Mouse (Mus musculus) CH12.LX (cell line): ENCODE results near the gene Zfp239. TPM values are rescaled to one million over a fixed set of nuclear protein-coding genes. Genes with fewer than 3 reads are reported as not detected.
A peak's percentile ranks its signal among the peaks of the same experiment; 100 is the strongest.

Experiments
- DNase-seq: peaks from one replicate; pipeline ENCODE4 v3.0.0-alpha.2; 2013; ENCODE audit errors: extremely low read depth
- H3K27ac ChIP-seq: 2 replicates; pipeline ENCODE4 v1.5.1; 2012; ENCODE audit warnings: low read depth, mild to moderate bottlenecking, control low read depth, moderate library complexity; ENCODE audit not compliant: insufficient read depth
- H3K27me3 ChIP-seq: replicated peaks from 2 replicates; pipeline ENCODE3; 2012; ENCODE audit warnings: inconsistent platforms
- H3K36me3 ChIP-seq, 2 experiments: replicated peaks in 1 of 2; 2 replicates each; pipeline versions ENCODE3 to v1.6.1; 2012; ENCODE audit warnings: inconsistent platforms in 1 of 2, low read length in 1 of 2, mild to moderate bottlenecking in 1 of 2, mixed read lengths in 1 of 2, moderate library complexity in 1 of 2; ENCODE audit not compliant: control insufficient read depth in 1 of 2, insufficient read depth in 1 of 2
- H3K4me1 ChIP-seq, 2 experiments: 2 replicates each; pipeline ENCODE4 v1.6.1; 2012; ENCODE audit warnings: inconsistent platforms in 1 of 2, moderate library complexity in 1 of 2; ENCODE audit not compliant: insufficient read depth in 2 of 2, control insufficient read depth in 1 of 2
- H3K4me2 ChIP-seq: 2 replicates; pipeline ENCODE4 v1.6.1; 2012; ENCODE audit warnings: low read depth, mild to moderate bottlenecking, control low read depth; ENCODE audit not compliant: poor library complexity, insufficient read depth, severe bottlenecking
- H3K4me3 ChIP-seq, 3 experiments: fragments of 150-350 bp in 1 of 3; sonication (generic) in 1 of 3; replicated peaks in 1 of 3; 2 replicates each; pipeline versions ENCODE3 to v1.5.1; 2011 to 2012; ENCODE audit warnings: low read depth in 2 of 3, low read length in 2 of 3, mild to moderate bottlenecking in 2 of 3, moderate library complexity in 2 of 3, control low read depth in 1 of 3, improper control_type of control experiment in 1 of 3, inconsistent platforms in 1 of 3, mixed read lengths in 1 of 3; ENCODE audit not compliant: poor library complexity in 1 of 3
- H3K79me2 ChIP-seq: replicated peaks from 2 replicates; pipeline ENCODE4 v1.6.1; 2012; ENCODE audit warnings: mild to moderate bottlenecking, moderate library complexity; ENCODE audit not compliant: control insufficient read depth, poor library complexity, insufficient read depth, severe bottlenecking; ENCODE audit errors: extremely low read depth
- H3K9ac ChIP-seq: 2 replicates; pipeline ENCODE4 v1.6.1; 2012; ENCODE audit warnings: low read depth, mild to moderate bottlenecking, control low read depth, moderate library complexity; ENCODE audit not compliant: insufficient read depth
- H3K9me3 ChIP-seq: replicated peaks from 2 replicates; pipeline ENCODE3; 2012; ENCODE audit warnings: low read length, inconsistent platforms, mixed read lengths
- BHLHE40 ChIP-seq: IDR thresholded peaks from 2 replicates; pipeline ENCODE4 v1.6.1; 2011; ENCODE audit warnings: mild to moderate bottlenecking, low read depth, low read length, improper control_type of control experiment
- CHD1 ChIP-seq: IDR thresholded peaks from 2 replicates; pipeline ENCODE4 v1.6.1; 2012; ENCODE audit warnings: low read depth, low read length, improper control_type of control experiment, inconsistent platforms
- CHD2 ChIP-seq: IDR thresholded peaks from 2 replicates; pipeline ENCODE4 v1.6.1; 2011; ENCODE audit warnings: low read length, improper control_type of control experiment
- CTCF ChIP-seq, 2 experiments: IDR thresholded peaks in 1 of 2; conservative IDR thresholded peaks in 1 of 2; 2 replicates each; pipeline ENCODE4 v1.5.1; 2011 to 2012; ENCODE audit warnings: low read depth in 2 of 2, low read length in 2 of 2, improper control_type of control experiment in 1 of 2, inconsistent platforms in 1 of 2, mild to moderate bottlenecking in 1 of 2, moderate library complexity in 1 of 2
- EP300 ChIP-seq: IDR thresholded peaks from 2 replicates; pipeline ENCODE4 v1.6.1; 2011; ENCODE audit warnings: low read length, improper control_type of control experiment
- ETS1 ChIP-seq: conservative IDR thresholded peaks from 2 replicates; pipeline ENCODE4 v1.6.1; 2012; ENCODE audit warnings: low read depth, mild to moderate bottlenecking, inconsistent platforms, low read length, improper control_type of control experiment, moderate library complexity
- IRF4 ChIP-seq: IDR thresholded peaks from 2 replicates; pipeline ENCODE4 v1.6.1; 2014; ENCODE audit warnings: low read depth, mild to moderate bottlenecking, inconsistent platforms, low read length, improper control_type of control experiment
- JUN ChIP-seq: IDR thresholded peaks from 2 replicates; pipeline ENCODE4 v1.6.1; 2011; ENCODE audit warnings: low read depth, mild to moderate bottlenecking, low read length, improper control_type of control experiment, moderate library complexity; ENCODE audit not compliant: insufficient read depth
- JUND ChIP-seq: conservative IDR thresholded peaks from 2 replicates; pipeline ENCODE4 v1.6.1; 2011; ENCODE audit warnings: low read depth, low read length, improper control_type of control experiment
- KAT2A ChIP-seq: IDR thresholded peaks from 2 replicates; pipeline ENCODE4 v1.6.1; 2012; ENCODE audit warnings: low read length, improper control_type of control experiment, inconsistent platforms; ENCODE audit not compliant: insufficient replicate concordance
- MAX ChIP-seq: IDR thresholded peaks from 2 replicates; pipeline ENCODE4 v1.6.1; 2011; ENCODE audit warnings: low read length, improper control_type of control experiment
- MAZ ChIP-seq: IDR thresholded peaks from 2 replicates; pipeline ENCODE4 v1.6.1; 2012; ENCODE audit warnings: low read depth, mild to moderate bottlenecking, inconsistent platforms, low read length, improper control_type of control experiment, moderate library complexity
- MEF2A ChIP-seq: IDR thresholded peaks from 2 replicates; pipeline ENCODE4 v1.6.1; 2014; ENCODE audit warnings: low read depth, mild to moderate bottlenecking, inconsistent platforms, low read length, improper control_type of control experiment, borderline replicate concordance
- POLR2AphosphoS2 ChIP-seq: IDR thresholded peaks from 2 replicates; pipeline ENCODE4 v1.6.1; 2011; ENCODE audit warnings: low read depth, low read length, improper control_type of control experiment
- RAD21 ChIP-seq: IDR thresholded peaks from 2 replicates; pipeline ENCODE4 v1.6.1; 2011; ENCODE audit warnings: low read depth, mild to moderate bottlenecking, low read length, improper control_type of control experiment, moderate library complexity
- RCOR1 ChIP-seq: conservative IDR thresholded peaks from 2 replicates; pipeline ENCODE4 v1.6.1; 2012; ENCODE audit warnings: low read depth, mild to moderate bottlenecking, inconsistent platforms, low read length, improper control_type of control experiment
- SMC3 ChIP-seq: IDR thresholded peaks from 2 replicates; pipeline ENCODE4 v1.6.1; 2011; ENCODE audit warnings: low read depth, low read length, improper control_type of control experiment
- TCF12 ChIP-seq: IDR thresholded peaks from 2 replicates; pipeline ENCODE4 v1.6.1; 2014; ENCODE audit warnings: low read depth, mild to moderate bottlenecking, inconsistent platforms, low read length, improper control_type of control experiment
- USF1 ChIP-seq: IDR thresholded peaks from 2 replicates; pipeline ENCODE4 v1.6.1; 2014; ENCODE audit warnings: low read depth, mild to moderate bottlenecking, inconsistent platforms, low read length, improper control_type of control experiment
- ZKSCAN1 ChIP-seq: IDR thresholded peaks from 2 replicates; pipeline ENCODE4 v1.6.1; 2012; ENCODE audit warnings: low read depth, inconsistent platforms, low read length, improper control_type of control experiment, borderline replicate concordance
- ZMIZ1 ChIP-seq: IDR thresholded peaks from 2 replicates; pipeline ENCODE4 v1.6.1; 2012; ENCODE audit warnings: low read depth, mild to moderate bottlenecking, inconsistent platforms, low read length, improper control_type of control experiment
- ZNF384 ChIP-seq: IDR thresholded peaks from 2 replicates; pipeline ENCODE4 v1.6.1; 2012; ENCODE audit warnings: low read depth, low read length, improper control_type of control experiment, inconsistent platforms
- dilution Hi-C: fragments of 300-500 bp; cut with MboI; formaldehyde crosslinking; loops from 2 replicates; pipeline ENCODE4 v1.14.3; 2020; ENCODE audit warnings: low sequenced_read_pairs; ENCODE audit not compliant: extremely low pct_unique_long_range_greater_than_20kb, extremely low pct_ligation_motif_present
- in situ Hi-C: fragments of 300-500 bp; cut with MboI; formaldehyde crosslinking; loops from 3 replicates; pipeline ENCODE4 v1.14.3; 2019; ENCODE audit warnings: low sequenced_read_pairs, low pct_ligation_motif_present, low pct_unique_long_range_greater_than_20kb, mixed read lengths
- polyA plus RNA-seq: library from polyadenylated mRNA; unstranded; fragments of >175 nt; gene quantifications from 2 replicates; pipeline ENCODE4 v1.2.1, GENCODE M21; 2012; ENCODE audit warnings: low read depth; ENCODE audit not compliant: insufficient read length
- total RNA-seq, 2 experiments: library from RNA; depleted of rRNA; stranded (reverse); fragments of 300-350 nt in 1 of 2; fragments of >200 nt in 1 of 2; gene quantifications; 2 replicates each; pipeline ENCODE4 v1.2.3; 2012 to 2014

The Zfp239 gene
- total RNA-seq (2012; rRNA removed) (13.1 and 16.2 TPM in 2 replicates), total RNA-seq (2014; rRNA removed) (19.6 and 20.4 TPM in 2 replicates), polyA plus RNA-seq (15.1 and 16.6 TPM in 2 replicates)

DNA sequence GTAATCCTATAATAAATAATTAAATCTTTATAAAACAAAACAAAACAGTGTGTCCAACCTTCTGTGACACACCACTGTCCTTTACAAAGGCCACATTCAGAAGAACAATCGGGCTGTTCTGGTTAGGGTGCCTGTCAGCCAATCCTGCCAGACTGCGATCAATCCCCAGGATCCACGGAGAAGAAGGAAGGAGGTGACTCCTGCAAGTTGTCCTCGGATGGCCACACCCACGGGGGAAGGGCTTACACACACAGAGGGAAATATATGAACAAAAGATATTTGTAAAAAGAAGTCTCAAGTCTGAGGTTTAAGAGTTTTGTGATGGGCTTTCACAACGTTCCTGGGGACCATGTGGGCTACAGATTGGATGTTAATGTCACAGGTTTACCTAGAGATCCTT is at the start of gene Zfp239:
Zfp239 (plus strand) TSS at position 253 of the 400 bp plus-strand sequence.
- in situ Hi-C loops, result loop anchor here (10.0 kb wide), 1 partner anchor 53 kb away; no protein-coding TSS in a partner anchor
- no peak for DNase-seq
- peak within 1 kb of the TSS; percentile 55 for H3K9ac ChIP-seq
- H3K79me2 ChIP-seq, result 0 out of 2 replicates have a peak, but pooled peaks cover 7% of the 10 kb centered on the region
- H3K4me2 ChIP-seq, result peak within 1 kb of the TSS; percentile 96; the same call in 1 of the 2 replicates
- no peaks in the 10 kb centered on the region for H3K27me3 ChIP-seq
- dilution Hi-C loops, result no loop called here
- TF ChIP-seq EP300, result no peak
- H3K4me3 ChIP-seq, result peak within 1 kb of the TSS; percentile 84 to 97 (median 95)
- no peaks in the 10 kb centered on the region for H3K9me3 ChIP-seq
- H3K4me1 ChIP-seq, result peaks cover 0 to 10% of the 10 kb centered on the region in 2 experiments; a peak in 2 of 4 replicates
- peaks cover 0 to 16% of the 10 kb centered on the region in 2 experiments for H3K36me3 ChIP-seq
- peak within 1 kb of the TSS; percentile 1; the same call in 1 of the 2 replicates for H3K27ac ChIP-seq

DNA sequence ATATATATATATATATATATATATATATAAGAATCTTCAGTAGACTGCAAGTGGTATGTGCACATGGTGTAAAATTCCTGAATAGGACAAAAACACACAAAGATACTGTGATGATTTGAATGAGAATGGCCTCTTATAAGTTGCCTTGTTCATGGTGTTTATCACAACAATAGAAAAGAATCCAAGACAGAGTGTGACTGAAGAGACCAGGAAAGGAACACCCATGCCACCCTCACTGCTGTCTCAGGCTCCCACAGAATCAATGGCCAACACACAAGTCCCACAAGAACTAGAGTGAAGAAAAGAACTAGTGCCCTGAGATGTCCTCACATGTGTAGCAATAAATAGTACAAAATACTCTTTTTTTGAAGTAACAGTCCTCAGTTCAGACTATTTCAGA is 47.2 kb upstream of the Zfp239 start:
- no peak overlapping the region for H3K9ac ChIP-seq
- DNase-seq, result no peak
- dilution Hi-C loops, result no loop called here
- no peaks in the 10 kb centered on the region for H3K79me2 ChIP-seq
- in situ Hi-C loops, result no loop called here
- H3K27me3 ChIP-seq, result peaks cover 58% of the 10 kb centered on the region
- TF ChIP-seq MEF2A (no peak), USF1 (no peak), TCF12 (no peak), RCOR1 (no peak), SMC3 (no peak), CHD2 (no peak), KAT2A (no peak), ZNF384 (no peak), CHD1 (no peak), JUND (no peak), POLR2AphosphoS2 (no peak), MAX (no peak), JUN (no peak)
- TF ChIP-seq, all 38 proteins: peak for 0
- Histone ChIP-seq H3K9me3 (no peaks in the 10 kb centered on the region), H3K27ac (no peak overlapping the region), H3K4me2 (no peak overlapping the region), H3K4me1 (no peaks in the 10 kb centered on the region), H3K36me3 (no peaks in the 10 kb centered on the region), H3K4me3 (no peak overlapping the region)

GRCm38 (mm10) chr6:117817108-117817541 is 44.8 kb upstream of the Zfp239 start:
- dilution Hi-C loops, result no loop called here
- H3K27ac ChIP-seq, result no peak overlapping the region

More at GRCm38 (mm10) chr6:117817108-117817541, 44.8 kb upstream of the Zfp239 start:
- H3K79me2 ChIP-seq, result no peaks in the 10 kb centered on the region
- no peak overlapping the region for H3K9ac ChIP-seq
- H3K4me1 ChIP-seq, result no peaks in the 10 kb centered on the region
- H3K27me3 ChIP-seq, result peaks cover 56% of the 10 kb centered on the region
- DNase-seq, result no peak
- H3K4me2 ChIP-seq, result no peak overlapping the region
- no peaks in the 10 kb centered on the region for H3K36me3 ChIP-seq
- H3K9me3 ChIP-seq, result no peaks in the 10 kb centered on the region
- H3K4me3 ChIP-seq, result no peak overlapping the region
- TF ChIP-seq CTCF (conservative IDR thresholded peaks at IDR 0.05 in 1 of 2, IDR thresholded peaks at IDR 0.05 in 1 of 2; ENCODE audit: low read depth in 2 of 2, low read length in 2 of 2) (no peak), EP300 (no peak), IRF4 (no peak), BHLHE40 (no peak), CHD2 (no peak), TCF12 (no peak), ZNF384 (no peak), ZKSCAN1 (no peak), ETS1 (no peak), ZMIZ1 (no peak), RAD21 (no peak), MAZ (no peak), JUN (no peak)
- in situ Hi-C loops, result no loop called here
